Mouse (Mus musculus): ENCODE data around the gene Tmub1.
"Not testable (repeated sequence)": the region's sequence is repeated elsewhere in the genome, so short reads cannot be mapped to it uniquely, and the experiment has no call there.

The Tmub1 gene

GRCm38 (mm10) chr5:24423129-24424003 lies 24.3 kb downstream of the Tmub1 start, which contains the start of the genes Cdk5 and Slc4a2:
Cdk5 (minus strand) TSS chr5:24423530.
Slc4a2 (plus strand) TSS chr5:24423837.
- DNase-seq, result peak; percentile 99

GRCm38 (mm10) chr5:24420381-24420780 lies 27.3 kb downstream of the Tmub1 start:
- DNase-seq, result no peak

DNA sequence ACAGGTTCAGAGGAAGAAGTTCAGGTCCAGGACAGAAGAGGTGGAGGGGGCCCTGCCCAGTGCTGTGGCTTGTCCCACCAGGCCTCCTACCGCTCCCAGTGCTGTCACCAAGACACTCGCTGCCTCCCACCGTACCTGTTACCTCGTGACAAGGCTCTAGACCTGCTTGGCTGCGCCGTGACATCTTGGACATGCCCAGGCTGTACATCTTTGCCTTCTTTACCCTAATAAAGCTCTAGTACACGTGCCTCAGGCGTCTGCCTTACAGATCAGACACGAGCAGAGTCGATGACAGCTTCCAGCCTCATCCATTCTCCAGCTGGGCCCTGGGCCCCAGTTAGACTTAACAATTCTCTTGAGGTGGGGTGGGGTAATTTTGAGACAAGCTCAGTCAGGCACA lies 30.1 kb downstream of the Tmub1 start:
- no peak for DNase-seq

- peak; percentile 78 for DNase-seq
Observed at GRCm38 (mm10) chr5:24416222-24416736, 31.4 kb downstream of the Tmub1 start.

- DNase-seq, result peak; percentile 31
Observed at GRCm38 (mm10) chr5:24413938-24414337, 33.7 kb downstream of the Tmub1 start.

DNA sequence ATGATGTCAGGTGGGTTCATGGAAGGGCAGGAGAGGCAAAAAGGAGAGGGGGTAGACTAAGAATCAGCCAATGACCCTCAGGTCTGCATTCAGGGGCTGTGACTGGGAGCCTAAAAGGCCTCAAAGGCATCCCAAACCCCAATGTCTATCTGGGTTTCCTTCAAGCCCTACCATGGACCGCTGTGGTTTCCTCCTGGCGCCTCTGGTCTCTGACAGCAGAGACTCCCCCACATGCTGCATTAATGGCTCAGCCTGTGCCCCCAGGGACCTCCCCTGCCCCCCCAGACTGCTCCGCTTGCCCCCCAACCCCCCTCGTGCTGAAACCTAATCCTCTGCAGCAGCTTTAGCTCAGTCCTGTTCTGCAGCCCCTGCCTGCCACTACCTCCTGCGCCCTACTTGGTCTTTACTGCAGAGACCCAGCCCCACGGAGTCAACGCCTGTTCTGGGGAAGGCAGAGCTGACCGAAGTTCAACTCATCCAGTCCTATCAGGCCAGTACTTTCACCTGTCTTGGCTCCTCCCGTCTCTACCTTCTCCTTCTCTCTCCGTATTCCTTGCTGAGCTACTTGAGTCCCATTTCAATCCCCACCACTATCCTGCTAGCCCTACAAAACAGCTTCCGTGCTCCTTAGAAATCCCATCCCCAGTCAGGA lies 34.5 kb downstream of the Tmub1 start, which contains the start of gene Asic3:
TSS of gene Asic3 (plus strand) at position 351 of the 652 bp plus-strand sequence.
- peak; percentile 33 for DNase-seq

DNA sequence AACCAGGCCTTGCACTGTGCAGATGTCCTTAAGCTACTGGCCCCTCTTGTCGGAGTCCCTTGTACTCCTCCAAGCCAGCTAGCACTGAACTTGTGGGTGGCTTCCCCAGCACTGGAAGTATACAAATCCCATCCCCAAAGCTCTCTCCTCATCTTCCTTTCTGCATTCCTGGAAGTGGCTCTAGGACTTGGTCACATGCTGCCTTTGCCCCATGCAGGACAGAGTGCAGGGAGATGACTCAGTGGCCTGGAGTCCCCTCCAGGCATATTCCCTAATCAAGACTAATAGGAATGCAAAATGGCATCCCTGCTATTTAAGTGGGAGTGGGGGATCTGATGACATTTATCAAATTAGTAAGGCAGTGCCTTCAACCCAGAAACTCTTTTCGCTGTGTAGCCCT lies 35.6 kb downstream of the Tmub1 start:
- no peak for DNase-seq

DNA sequence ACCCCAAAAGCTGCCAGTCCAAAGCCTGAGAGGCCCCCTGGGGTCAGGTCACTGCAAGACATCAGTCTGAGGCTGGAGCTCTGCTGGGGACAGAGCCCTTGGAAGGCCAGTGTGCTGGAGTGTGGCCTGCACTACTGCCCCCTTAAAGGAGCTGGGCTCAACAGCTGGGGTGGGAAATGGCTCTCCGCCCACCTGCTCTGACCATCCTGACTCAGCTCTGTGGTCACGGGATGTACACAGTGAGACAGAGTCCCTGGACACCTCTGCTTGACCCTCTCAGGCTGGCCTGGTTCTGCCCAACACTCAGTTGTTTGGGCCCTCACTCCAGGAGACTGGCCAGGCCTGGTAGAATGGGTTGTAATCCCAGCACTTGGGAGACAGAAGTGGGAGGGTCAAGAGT lies 38.2 kb downstream of the Tmub1 start:
- no peak for DNase-seq

DNA sequence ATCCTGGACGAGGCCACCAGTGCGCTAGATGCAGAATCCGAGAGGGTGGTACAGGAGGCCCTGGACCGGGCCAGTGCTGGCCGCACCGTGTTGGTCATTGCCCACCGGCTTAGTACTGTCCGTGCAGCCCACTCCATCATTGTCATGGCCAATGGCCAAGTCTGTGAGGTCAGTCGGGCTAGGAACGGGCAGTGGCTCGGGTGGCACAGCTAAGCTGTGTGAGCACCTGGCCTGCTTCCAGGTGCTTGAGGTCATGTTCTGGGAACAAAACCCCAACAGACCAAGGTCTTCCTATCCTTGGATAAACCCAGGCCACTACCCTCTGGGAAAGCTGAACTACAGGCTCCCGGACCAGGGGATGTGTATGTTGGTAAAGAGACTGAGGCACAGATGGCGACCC lies 39.0 kb downstream of the Tmub1 start:
- DNase-seq, result no peak

- DNase-seq, result no peak
Observed at GRCm38 (mm10) chr5:24405389-24405876, 42.2 kb downstream of the Tmub1 start.

- no peak for DNase-seq
Observed at GRCm38 (mm10) chr5:24404594-24405360, 42.9 kb downstream of the Tmub1 start.

DNA sequence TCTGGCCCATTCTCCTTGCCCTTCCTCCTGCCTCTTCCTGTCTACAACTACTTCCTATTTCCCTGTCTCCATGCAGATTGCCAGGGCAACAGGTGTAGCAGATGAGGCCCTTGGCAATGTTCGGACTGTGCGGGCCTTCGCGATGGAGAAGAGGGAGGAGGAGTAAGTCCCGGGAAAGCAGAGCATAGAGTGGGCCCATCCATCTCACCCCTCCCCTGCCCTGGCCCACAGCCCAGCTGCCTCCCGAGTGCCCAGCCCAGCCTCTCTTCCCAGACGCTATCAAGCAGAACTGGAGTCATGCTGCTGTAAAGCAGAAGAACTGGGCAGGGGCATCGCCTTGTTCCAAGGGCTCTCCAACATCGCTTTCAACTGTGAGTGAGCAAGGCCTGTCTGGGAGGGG lies 45.7 kb downstream of the Tmub1 start:
- no peak for DNase-seq

DNA sequence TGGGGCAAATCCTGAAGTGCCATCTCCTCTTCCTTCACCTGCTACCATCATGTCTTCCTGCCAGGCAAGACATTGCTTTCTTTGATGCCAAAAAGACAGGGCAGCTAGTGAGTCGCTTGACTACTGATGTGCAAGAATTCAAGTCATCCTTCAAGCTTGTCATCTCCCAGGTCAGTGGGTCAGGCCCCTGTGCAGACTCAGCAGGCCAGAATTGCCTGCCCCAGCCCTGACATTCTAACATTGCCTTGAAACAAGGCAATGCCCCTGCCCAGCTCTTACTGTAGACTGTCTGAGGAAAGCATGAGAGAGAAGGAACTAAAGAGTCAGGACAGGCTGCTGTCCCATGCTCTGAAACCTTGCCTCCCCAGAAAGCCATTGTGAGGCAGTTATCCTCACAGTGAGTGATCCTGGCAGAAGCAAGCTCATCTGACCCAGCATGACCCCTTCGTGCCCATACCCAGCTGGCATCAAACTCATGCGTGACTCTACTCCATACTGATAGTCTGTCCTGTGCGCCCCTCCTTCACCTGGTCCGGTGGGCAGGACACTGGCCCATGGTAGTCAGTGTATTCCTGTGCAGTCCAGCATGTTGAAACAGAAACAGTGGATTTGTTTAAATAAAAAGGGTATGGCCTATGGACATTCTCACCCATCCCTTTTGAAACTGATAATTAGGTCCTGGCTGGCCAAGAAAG lies 46.6 kb downstream of the Tmub1 start:
- DNase-seq, result no peak

DNA sequence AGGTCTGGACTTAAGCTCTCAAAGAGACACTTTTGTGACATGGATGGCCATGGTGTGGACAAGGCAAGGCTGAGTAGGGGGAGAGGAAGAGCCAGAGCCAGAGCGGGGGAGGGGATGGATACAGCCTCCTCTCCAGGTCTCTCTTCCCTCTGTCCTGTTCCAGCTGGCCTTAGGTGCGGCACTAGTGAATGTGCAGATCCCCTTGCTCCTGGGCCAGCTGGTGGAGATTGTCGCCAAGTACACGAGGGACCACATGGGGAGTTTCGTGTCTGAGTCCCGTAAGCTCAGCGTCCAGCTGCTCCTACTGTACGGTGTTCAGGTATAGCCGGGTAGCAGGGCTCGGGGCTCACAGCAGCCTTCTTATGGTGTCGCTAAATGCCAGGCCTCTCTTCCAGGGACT lies 47.3 kb downstream of the Tmub1 start:
- DNase-seq, result no peak

GRCm38 (mm10) chr5:24399686-24400085 lies 48.0 kb downstream of the Tmub1 start:
- no peak for DNase-seq

DNA sequence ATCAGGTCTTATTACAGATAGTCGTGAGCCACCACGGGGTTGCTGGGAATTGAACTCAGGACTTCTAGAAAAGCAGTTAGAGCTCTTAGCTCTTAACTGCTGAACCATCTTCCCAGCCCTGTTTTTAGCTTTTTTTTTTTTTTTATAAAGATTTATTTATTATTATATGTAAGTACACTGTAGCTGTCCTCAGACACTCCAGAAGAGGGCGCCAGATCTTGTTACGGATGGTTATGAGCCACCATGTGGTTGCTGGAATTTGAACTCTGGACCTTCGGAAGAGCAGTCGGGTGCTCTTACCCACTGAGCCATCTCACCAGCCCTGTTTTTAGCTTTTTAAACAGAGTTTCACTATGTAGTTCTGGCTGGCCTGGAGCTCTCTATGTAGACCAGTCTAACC lies 51.4 kb downstream of the Tmub1 start:
- DNase-seq, result not testable (repeated sequence)

All from kidney, postnatal 10 days (tissue).